Mouse (Mus musculus) mouse trophoblast stem cell (cell line): Measurements from ENCODE around the gene Zfp472.

ENCODE experiments used
- in situ Hi-C, 2 experiments: fragments of 300-500 bp; cut with MseI, MboI; formaldehyde crosslinking; loops; 2 replicates in 1 of 2; 3 replicates in 1 of 2; pipeline ENCODE4 v1.15.1; 2025

Gene Zfp472

GRCm38 (mm10) chr17:32965623-32966290 lies at the start of gene Zfp472:
TSS of gene Zfp472 (plus strand) at chr17:32965814.
- in situ Hi-C loops, result no loop called here

GRCm38 (mm10) chr17:32916075-32916474 lies 49.5 kb upstream of the Zfp472 start:
- in situ Hi-C loops, result no loop called here

- in situ Hi-C loops, result no loop called here
Measured at GRCm38 (mm10) chr17:32917131-32917530, 48.5 kb upstream of the Zfp472 start, which contains the start of gene Cyp4f14. TSS of gene Cyp4f14 (minus strand) at chr17:32917342.

GRCm38 (mm10) chr17:32919123-32919522 lies 46.5 kb upstream of the Zfp472 start:
- in situ Hi-C loops, result no loop called here

- in situ Hi-C loops, result no loop called here
Measured at GRCm38 (mm10) chr17:32923681-32924080, 41.9 kb upstream of the Zfp472 start.

GRCm38 (mm10) chr17:32924658-32925312 lies 40.8 kb upstream of the Zfp472 start:
- in situ Hi-C loops, result no loop called here

- in situ Hi-C loops, result no loop called here
Measured at GRCm38 (mm10) chr17:32927803-32928202, 37.8 kb upstream of the Zfp472 start.

GRCm38 (mm10) chr17:32939831-32940230 lies 25.8 kb upstream of the Zfp472 start:
- in situ Hi-C loops, result no loop called here

GRCm38 (mm10) chr17:32943661-32944060 lies 22.0 kb upstream of the Zfp472 start:
- in situ Hi-C loops, result no loop called here

GRCm38 (mm10) chr17:32944402-32945035 lies 21.1 kb upstream of the Zfp472 start:
- in situ Hi-C loops, result no loop called here

- in situ Hi-C loops, result no loop called here
Measured at GRCm38 (mm10) chr17:32946716-32947115, 18.9 kb upstream of the Zfp472 start.

- in situ Hi-C loops, result no loop called here
Measured at GRCm38 (mm10) chr17:32947215-32947914, 18.2 kb upstream of the Zfp472 start, which contains the start of gene Cyp4f13. TSS of gene Cyp4f13 (minus strand) at chr17:32947402.

- in situ Hi-C loops, result no loop called here
Measured at GRCm38 (mm10) chr17:32950136-32950535, 15.5 kb upstream of the Zfp472 start.

- in situ Hi-C loops, result no loop called here
Measured at GRCm38 (mm10) chr17:32951006-32951405, 14.6 kb upstream of the Zfp472 start.

- in situ Hi-C loops, result no loop called here
Measured at GRCm38 (mm10) chr17:32951441-32951840, 14.2 kb upstream of the Zfp472 start.

- in situ Hi-C loops, result no loop called here
Measured at GRCm38 (mm10) chr17:32965253-32965622, 376 bp upstream of the Zfp472 start.

GRCm38 (mm10) chr17:32981361-32981760 lies 15.7 kb downstream of the Zfp472 start:
- in situ Hi-C loops, result no loop called here

GRCm38 (mm10) chr17:32986301-32986700 lies 20.7 kb downstream of the Zfp472 start:
- in situ Hi-C loops, result no loop called here

GRCm38 (mm10) chr17:32991965-32992698 lies 26.5 kb downstream of the Zfp472 start:
- in situ Hi-C loops, result no loop called here

GRCm38 (mm10) chr17:32992699-32993474 lies 27.3 kb downstream of the Zfp472 start, which contains the start of gene Zfp952:
TSS of gene Zfp952 (plus strand) at chr17:32993129.
- in situ Hi-C loops, result no loop called here

- in situ Hi-C loops, result no loop called here
Measured at GRCm38 (mm10) chr17:32998492-32998891, 32.9 kb downstream of the Zfp472 start.
